In the genomic region with DNA sequence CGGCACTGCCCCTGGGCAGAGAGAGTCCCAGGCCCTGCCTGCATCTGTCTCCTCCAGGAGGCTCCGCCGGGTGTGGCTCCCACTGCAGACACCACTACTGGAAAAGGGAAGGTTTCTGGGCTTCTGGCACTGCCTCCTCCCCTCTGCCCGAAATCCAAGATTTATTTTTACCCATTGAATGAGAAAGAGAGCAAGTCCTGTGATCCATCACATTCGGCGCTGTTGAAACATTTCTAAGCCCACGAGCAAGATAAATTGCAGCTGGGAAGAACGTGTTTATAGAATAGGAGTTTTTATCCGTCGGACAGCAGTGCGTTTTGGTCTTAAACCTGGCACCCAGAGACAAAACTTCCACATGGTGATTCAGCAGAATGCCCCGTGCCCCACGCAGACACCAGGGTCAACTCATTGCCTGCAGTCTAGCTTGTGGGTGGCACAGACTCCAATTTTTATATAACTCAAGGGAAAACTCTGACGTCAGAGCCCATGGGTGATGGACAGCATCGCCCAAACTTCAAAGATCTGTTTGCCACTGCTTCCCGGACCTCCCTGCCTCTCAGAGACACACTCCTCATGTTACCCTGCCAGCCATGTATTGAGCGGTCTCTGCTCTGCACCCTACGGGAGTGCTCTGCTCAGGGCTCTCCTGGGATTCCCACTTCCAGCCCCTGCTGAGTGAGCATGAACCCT, we compare ENCODE assay signal across 11 mouse cellular contexts.
DNase-seq lines count a peak whose midpoint lies in the region; ATAC-seq and TF ChIP-seq lines count a peak whose summit lies in the region.
"Had no signal": no experiment of that assay in that cellular context is flagged by ENCODE, and none has a peak within 500 bp of the region (broad histone marks: within the 10 kb centered on the region; RNA-seq: fewer than 3 reads in every experiment).

No protein-coding gene starts in this region.

- H3K4me2 ChIP-seq in lung, embryonic 14.5 days, result no peak overlapping the region
- no peak overlapping the region for H3K4me2 ChIP-seq in embryonic facial prominence, embryonic 12.5 days (replicated peaks)
- no peak overlapping the region for H3K4me2 ChIP-seq in stomach, embryonic 14.5 days (replicated peaks; ENCODE audit: low read depth, low read length)
- no peak overlapping the region for H3K4me2 ChIP-seq in forebrain, embryonic 16.5 days (ENCODE audit: low read length)
- H3K4me2 ChIP-seq: liver, embryonic 12.5 days; midbrain, embryonic 15.5 days had no signal

- H3K27ac ChIP-seq in gastrocnemius, adult 2 months, result peak overlapping the region; percentile 86
- peak overlapping the region; percentile 27; the same call in 1 of the 2 replicates for H3K27ac ChIP-seq in lung, embryonic 14.5 days (ENCODE audit: low read depth)
- H3K27ac ChIP-seq in embryonic facial prominence, embryonic 12.5 days, result peak overlapping the region; percentile 0; the same call in 1 of the 2 replicates
- peak overlapping the region; percentile 74 for H3K27ac ChIP-seq in stomach, embryonic 14.5 days (ENCODE audit: low read length)
- H3K27ac ChIP-seq in forebrain, embryonic 16.5 days (ENCODE audit: low read length), result no peak overlapping the region
- H3K27ac ChIP-seq: liver, embryonic 12.5 days; midbrain, embryonic 15.5 days had no signal

- H3K9ac ChIP-seq in lung, embryonic 14.5 days, result no peak overlapping the region
- no peak overlapping the region for H3K9ac ChIP-seq in embryonic facial prominence, embryonic 12.5 days
- no peak overlapping the region for H3K9ac ChIP-seq in stomach, embryonic 14.5 days (replicated peaks; ENCODE audit: low read depth, low read length)
- H3K9ac ChIP-seq in forebrain, embryonic 16.5 days (replicated peaks; ENCODE audit: low read depth, low read length), result no peak overlapping the region
- H3K9ac ChIP-seq: liver, embryonic 12.5 days; midbrain, embryonic 15.5 days had no signal

- no peaks in the 10 kb centered on the region for H3K36me3 ChIP-seq in lung, embryonic 14.5 days (ENCODE audit: insufficient read depth)
- no peaks in the 10 kb centered on the region for H3K36me3 ChIP-seq in embryonic facial prominence, embryonic 12.5 days
- H3K36me3 ChIP-seq in stomach, embryonic 14.5 days (ENCODE audit: control insufficient read depth, insufficient read depth, low read length), result no peaks in the 10 kb centered on the region
- H3K36me3 ChIP-seq in forebrain, embryonic 16.5 days (ENCODE audit: control insufficient read depth, insufficient read depth), result no peaks in the 10 kb centered on the region
- H3K36me3 ChIP-seq: liver, embryonic 12.5 days; midbrain, embryonic 15.5 days had no signal

- no peaks in the 10 kb centered on the region for H3K27me3 ChIP-seq in lung, embryonic 14.5 days (ENCODE audit: insufficient read depth, low read length)
- H3K27me3 ChIP-seq in embryonic facial prominence, embryonic 12.5 days, result no peaks in the 10 kb centered on the region
- H3K27me3 ChIP-seq in stomach, embryonic 14.5 days (ENCODE audit: control insufficient read depth, insufficient read depth, low read length), result no peaks in the 10 kb centered on the region
- no peaks in the 10 kb centered on the region for H3K27me3 ChIP-seq in forebrain, embryonic 16.5 days (replicated peaks; ENCODE audit: control insufficient read depth, insufficient read depth, low read length)
- H3K27me3 ChIP-seq: liver, embryonic 12.5 days; midbrain, embryonic 15.5 days had no signal

- intact Hi-C loops in gastrocnemius, adult 2 months (cut with DNase I), result no loop called here

- 28% methylated on average over 18 of the region's 18 CpGs for WGBS in lung, embryonic 14.5 days
- 53% methylated on average over 18 of the region's 18 CpGs for WGBS in embryonic facial prominence, embryonic 12.5 days
- 25% methylated on average over 18 of the region's 18 CpGs for WGBS in stomach, embryonic 14.5 days
- WGBS in forebrain, embryonic 16.5 days, result 79% methylated on average over 18 of the region's 18 CpGs

- TF ChIP-seq CTCF in gastrocnemius, adult 2 months (IDR thresholded peaks at IDR 0.05), result no peak
- no peak for TF ChIP-seq CTCF in lung, embryonic 14.5 days (IDR thresholded peaks at IDR 0.05; ENCODE audit: low read depth)

- peak; percentile 41 for DNase-seq in gastrocnemius, adult 2 months
- DNase-seq in gastrocnemius, postnatal 4 days (ENCODE audit: low spot score in 2 of 2), result no peak
- DNase-seq in lung, embryonic 14.5 days, result peak; percentile 43
- no peak for DNase-seq in lung, postnatal 25 days (ENCODE audit: low spot score)
- DNase-seq in cerebellum, adult 8-10 months, result no peak
- DNase-seq: cerebellum, postnatal 36 days had no signal

- 0 out of 2 replicates have a peak overlapping the region, but pooled peaks have one; percentile 7 for H3K4me3 ChIP-seq in gastrocnemius, adult 2 months
- H3K4me3 ChIP-seq in lung, embryonic 14.5 days (ENCODE audit: low read depth, low read length), result no peak overlapping the region
- no peak overlapping the region for H3K4me3 ChIP-seq in embryonic facial prominence, embryonic 12.5 days
- no peak overlapping the region for H3K4me3 ChIP-seq in stomach, embryonic 14.5 days (ENCODE audit: low read depth, low read length)
- H3K4me3 ChIP-seq in forebrain, embryonic 16.5 days (replicated peaks; ENCODE audit: low read length), result no peak overlapping the region
- H3K4me3 ChIP-seq: liver, embryonic 12.5 days; midbrain, embryonic 15.5 days had no signal

- peaks cover 14% of the 10 kb centered on the region; the same call in 1 of the 2 replicates for H3K4me1 ChIP-seq in lung, embryonic 14.5 days (ENCODE audit: insufficient read depth)
- peaks cover 18% of the 10 kb centered on the region for H3K4me1 ChIP-seq in embryonic facial prominence, embryonic 12.5 days
- H3K4me1 ChIP-seq in stomach, embryonic 14.5 days (ENCODE audit: control insufficient read depth, insufficient read depth, low read length), result peaks cover 21% of the 10 kb centered on the region
- no peaks in the 10 kb centered on the region for H3K4me1 ChIP-seq in forebrain, embryonic 16.5 days (replicated peaks; ENCODE audit: control insufficient read depth, insufficient read depth, low read length)
- H3K4me1 ChIP-seq: liver, embryonic 12.5 days; midbrain, embryonic 15.5 days had no signal

- no peaks in the 10 kb centered on the region for H3K9me3 ChIP-seq in lung, embryonic 14.5 days (ENCODE audit: low read depth, low read length)
- no peaks in the 10 kb centered on the region for H3K9me3 ChIP-seq in embryonic facial prominence, embryonic 12.5 days
- H3K9me3 ChIP-seq in stomach, embryonic 14.5 days (ENCODE audit: control insufficient read depth, low read depth, low read length), result no peaks in the 10 kb centered on the region
- no peaks in the 10 kb centered on the region for H3K9me3 ChIP-seq in forebrain, embryonic 16.5 days (ENCODE audit: control insufficient read depth, low read length)
- H3K9me3 ChIP-seq: liver, embryonic 12.5 days; midbrain, embryonic 15.5 days had no signal

- peak; percentile 60; the same call in 1 of the 2 replicates for ATAC-seq in lung, embryonic 14.5 days (ENCODE audit: insufficient read depth)
- ATAC-seq in embryonic facial prominence, embryonic 12.5 days (ENCODE audit: insufficient number of reproducible peaks, insufficient read depth, low FRiP score, low TSS enrichment), result peak; percentile 65; the same call in 1 of the 2 replicates
- ATAC-seq in stomach, embryonic 14.5 days (ENCODE audit: insufficient number of reproducible peaks, insufficient read depth, low FRiP score, low read depth), result peak; percentile 75
- ATAC-seq in forebrain, embryonic 16.5 days, result no peak
- ATAC-seq: liver, embryonic 12.5 days; midbrain, embryonic 15.5 days had no signal

Comparison
In these comparisons a context has a peak if more than half of its experiments do, and no peak if none do; other contexts are left out.
1. DNase-seq: peak in gastrocnemius, adult 2 months (single experiment) and lung, embryonic 14.5 days (single experiment); none in gastrocnemius, postnatal 4 days (0 of 2), lung, postnatal 25 days (single experiment) and cerebellum, adult 8-10 months (single experiment).